Mouse (Mus musculus) neural tube, embryonic 13.5 days (tissue): ENCODE measurements around the gene Ermn. TPM values are rescaled to one million over a fixed set of nuclear protein-coding genes. Genes with fewer than 3 reads are reported as not detected.

Source experiments
- ATAC-seq: fragments of 200-750 bp; cut with Nextera tagmentation; 2 replicates; pipeline ENCODE4 v1.8.0; 2017; ENCODE audit warnings: low read depth, mild to moderate bottlenecking, moderate TSS enrichment, moderate library complexity
- H3K27ac ChIP-seq: fragments of 300-500 bp; sonication (generic); replicated peaks from 2 replicates; pipeline ENCODE4 v1.5.1; 2015; ENCODE audit warnings: moderate library complexity, mild to moderate bottlenecking, inconsistent platforms
- H3K27me3 ChIP-seq: fragments of 300-500 bp; sonication (generic); 2 replicates; pipeline ENCODE4 v1.6.1; 2015; ENCODE audit warnings: mild to moderate bottlenecking, inconsistent platforms
- H3K36me3 ChIP-seq: fragments of 300-500 bp; sonication (generic); 2 replicates; pipeline ENCODE4 v1.6.1; 2015; ENCODE audit warnings: mild to moderate bottlenecking, inconsistent platforms
- H3K4me1 ChIP-seq: fragments of 300-500 bp; sonication (generic); replicated peaks from 2 replicates; pipeline ENCODE4 v1.6.1; 2015; ENCODE audit warnings: inconsistent platforms
- H3K4me2 ChIP-seq: fragments of 300-500 bp; sonication (generic); 2 replicates; pipeline ENCODE4 v1.6.1; 2015; ENCODE audit warnings: inconsistent platforms, mild to moderate bottlenecking, moderate library complexity
- H3K4me3 ChIP-seq: fragments of 300-500 bp; sonication (generic); 2 replicates; pipeline ENCODE4 v1.5.1; 2015; ENCODE audit warnings: mild to moderate bottlenecking, inconsistent platforms
- H3K9ac ChIP-seq: fragments of 300-500 bp; sonication (generic); 2 replicates; pipeline ENCODE4 v1.6.1; 2015; ENCODE audit warnings: moderate library complexity, mild to moderate bottlenecking, inconsistent platforms
- H3K9me3 ChIP-seq: fragments of 300-500 bp; sonication (generic); 2 replicates; pipeline ENCODE4 v1.6.1; 2016; ENCODE audit warnings: inconsistent platforms
- WGBS: fragments of 180-500 bp; shearing (Covaris S2); methylation state at CpG from one replicate; pipeline ENCODE4 v1.1.7; 2015; 5-methylcytosine and 5-hydroxymethylcytosine counted together
- polyA plus RNA-seq: library from polyadenylated mRNA; unstranded; fragments of >200 nt; fragmentation: Nextera tagmentation; extraction: Ambion mirVana; gene quantifications from 2 replicates; pipeline ENCODE4 v1.2.1, GENCODE M21; 2015

Gene Ermn
- polyA plus RNA-seq, 1 experiment from 2014 or later: 0.22 TPM

DNA sequence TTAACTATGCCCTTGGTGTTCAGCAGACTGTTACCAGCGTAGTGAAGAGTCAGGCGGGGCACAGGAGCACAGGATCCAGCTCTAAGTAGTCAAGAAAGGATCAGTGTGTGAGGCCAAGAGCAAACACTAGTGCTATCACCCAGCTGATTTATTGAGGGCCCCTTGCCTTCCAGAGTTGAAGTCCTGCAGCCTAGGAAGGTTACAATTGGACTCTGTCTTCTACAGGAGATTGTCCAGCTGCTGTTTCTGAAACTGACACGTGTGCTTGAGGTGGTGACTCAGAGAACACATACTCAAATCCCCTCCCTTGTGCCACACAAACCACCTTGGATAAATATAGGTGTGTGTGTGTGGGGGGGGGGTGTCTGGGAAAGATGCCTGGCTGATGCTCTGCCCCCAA is 51.2 kb downstream of the Ermn start:
- Histone ChIP-seq H3K4me3 (no peak overlapping the region), H3K27me3 (no peaks in the 10 kb centered on the region), H3K4me1 (no peaks in the 10 kb centered on the region), H3K9me3 (no peaks in the 10 kb centered on the region), H3K36me3 (no peaks in the 10 kb centered on the region), H3K4me2 (no peak overlapping the region), H3K27ac (no peak overlapping the region), H3K9ac (no peak overlapping the region)
- 80% methylated on average over 3 of the region's 3 CpGs for WGBS
- no peak for ATAC-seq

DNA sequence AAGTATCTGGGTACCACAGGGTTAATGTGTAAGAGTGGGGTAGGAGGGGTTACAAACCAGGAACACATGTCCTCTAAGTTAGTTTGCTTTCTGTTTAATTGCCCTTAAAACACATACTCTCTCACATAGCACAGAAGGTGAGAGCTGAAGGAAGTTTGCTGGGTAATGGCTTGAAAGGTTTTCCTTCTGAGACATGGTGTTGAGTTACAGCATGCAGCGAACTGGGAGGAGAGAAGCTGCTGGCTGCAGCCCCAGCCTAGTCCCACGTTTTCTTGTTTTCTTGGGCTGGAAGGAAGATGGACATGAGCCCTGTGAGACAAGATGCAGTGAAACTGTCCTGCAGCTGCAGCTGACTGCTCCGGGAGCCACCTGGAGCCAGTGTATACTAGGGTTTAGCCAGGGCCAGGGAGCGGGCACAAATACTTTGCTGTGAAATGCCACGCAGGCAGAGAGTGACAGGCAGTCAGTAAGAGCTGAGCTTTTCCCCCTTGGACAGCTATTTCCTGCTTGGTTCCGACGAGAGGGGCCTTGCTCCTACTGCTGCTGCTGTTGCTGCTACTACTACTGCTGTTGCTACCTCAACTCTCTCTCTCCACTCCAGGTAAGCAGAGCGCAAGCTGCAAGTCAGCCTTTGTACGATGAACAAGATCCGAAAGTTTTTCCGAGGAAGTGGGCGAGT is 54.8 kb downstream of the Ermn start, which contains the start of gene Galnt5:
Gene Galnt5, plus strand, starts transcription at position 133 of the 679 bp plus-strand sequence.
- no peak within 1 kb of the TSS for H3K9ac ChIP-seq
- no peak within 1 kb of the TSS for H3K4me3 ChIP-seq
- H3K36me3 ChIP-seq: no peaks in the 10 kb centered on the region
- no peak for ATAC-seq
- H3K4me1 ChIP-seq: no peaks in the 10 kb centered on the region
- H3K4me2 ChIP-seq: peak within 1 kb of the TSS; percentile 26
- no peaks in the 10 kb centered on the region for H3K27me3 ChIP-seq
- no peak within 1 kb of the TSS for H3K27ac ChIP-seq
- no peaks in the 10 kb centered on the region for H3K9me3 ChIP-seq
- 68% methylated on average over 12 of the region's 12 CpGs for WGBS

Other genes starting within 250 kb of the Ermn start
- gene Galnt5, start 55.0 kb downstream of the Ermn start, polyA plus RNA-seq: 0.14 and 0.15 TPM in 2 replicates
- 0.81 TPM in 1 of 2 replicates, not detected in the other for gene Cytip, start 142.7 kb upstream of the Ermn start, polyA plus RNA-seq